Mouse (Mus musculus) large intestine, adult 2 months (tissue): ENCODE measurements around the gene Taok3. TPM values are rescaled to one million over a fixed set of nuclear protein-coding genes. Genes with fewer than 3 reads are reported as not detected.
"Not testable (repeated sequence)": the region's sequence is repeated elsewhere in the genome, so short reads cannot be mapped to it uniquely, and the experiment has no call there.

Source experiments
- DNase-seq: peaks from one replicate; pipeline ENCODE4 v3.0.0-alpha.2; 2012; ENCODE audit warnings: low read depth, low spot score
- WGBS: fragments of 180-500 bp; shearing (Covaris S2); methylation state at CpG from one replicate; pipeline ENCODE4 v1.1.7; 2018; 5-methylcytosine and 5-hydroxymethylcytosine counted together
- polyA plus RNA-seq: library from polyadenylated mRNA; depleted of rRNA; stranded (reverse); fragments of >200 nt; gene quantifications from 2 replicates; pipeline ENCODE4 v1.2.3, GENCODE M21; 2012

Taok3 gene
- polyA plus RNA-seq, 1 experiment, result 18.1 TPM

GRCm38 (mm10) chr5:117284029-117284428, 164.1 kb downstream of the Taok3 start:
- DNase-seq, result no peak
- 85% methylated on average over 9 of the region's 9 CpGs for WGBS

GRCm38 (mm10) chr5:117284682-117285081, 164.8 kb downstream of the Taok3 start:
- 43% methylated on average over 7 of the region's 7 CpGs for WGBS
- no peak for DNase-seq

GRCm38 (mm10) chr5:117285266-117285665, 165.3 kb downstream of the Taok3 start:
- DNase-seq, result no peak
- 71% methylated on average over 4 of the region's 4 CpGs for WGBS

- no peak for DNase-seq
- 27% methylated on average over 3 of the region's 3 CpGs for WGBS
Measured at GRCm38 (mm10) chr5:117286286-117286685, 166.4 kb downstream of the Taok3 start.

GRCm38 (mm10) chr5:117286831-117287822, 167.2 kb downstream of the Taok3 start, which contains the start of gene Pebp1:
Gene Pebp1, minus strand, starts transcription at chr5:117287625.
- WGBS, result under 1% methylated on average over 77 of the region's 77 CpGs
- peak; percentile 73 for DNase-seq

GRCm38 (mm10) chr5:117289646-117290045, 169.7 kb downstream of the Taok3 start:
- DNase-seq, result no peak

GRCm38 (mm10) chr5:117290081-117290480, 170.2 kb downstream of the Taok3 start:
- WGBS, result 100% methylated on average over 2 of the region's 2 CpGs
- no peak for DNase-seq

GRCm38 (mm10) chr5:117291312-117291711, 171.4 kb downstream of the Taok3 start:
- DNase-seq, result no peak
- 85% methylated on average over 3 of the region's 3 CpGs for WGBS

GRCm38 (mm10) chr5:117292547-117292946, 172.6 kb downstream of the Taok3 start:
- WGBS, result 35% methylated on average over 6 of the region's 6 CpGs
- no peak for DNase-seq

- WGBS, result 77% methylated on average over 3 of the region's 3 CpGs
- DNase-seq, result not testable (repeated sequence)
Measured at GRCm38 (mm10) chr5:117293776-117294175, 173.8 kb downstream of the Taok3 start.

GRCm38 (mm10) chr5:117295011-117295410, 175.1 kb downstream of the Taok3 start:
- no peak for DNase-seq

GRCm38 (mm10) chr5:117302899-117303298, 183.0 kb downstream of the Taok3 start:
- no peak for DNase-seq

More at GRCm38 (mm10) chr5:117295011-117295410, 175.1 kb downstream of the Taok3 start:
- 92% methylated on average over 8 of the region's 8 CpGs for WGBS

GRCm38 (mm10) chr5:117303691-117304579, 184.0 kb downstream of the Taok3 start:
- no peak for DNase-seq
- WGBS, result 52% methylated on average over 18 of the region's 18 CpGs

More at GRCm38 (mm10) chr5:117302899-117303298, 183.0 kb downstream of the Taok3 start:
- 27% methylated on average over 3 of the region's 3 CpGs for whole genome bisulfite sequencing

- 45% methylated on average over 7 of the region's 7 CpGs for WGBS
- no peak for DNase-seq
Measured at GRCm38 (mm10) chr5:117304947-117305346, 185.0 kb downstream of the Taok3 start.

- WGBS, result 70% methylated on average over 5 of the region's 5 CpGs
- no peak for DNase-seq
Measured at GRCm38 (mm10) chr5:117305754-117306153, 185.8 kb downstream of the Taok3 start.

- WGBS, result 95% methylated on average over 2 of the region's 2 CpGs
- DNase-seq, result no peak
Measured at GRCm38 (mm10) chr5:117306826-117307225, 186.9 kb downstream of the Taok3 start.

GRCm38 (mm10) chr5:117307699-117308098, 187.8 kb downstream of the Taok3 start:
- no peak for DNase-seq
- WGBS, result 5% methylated on average over 11 of the region's 11 CpGs

GRCm38 (mm10) chr5:117313420-117313819, 193.5 kb downstream of the Taok3 start:
- no peak for DNase-seq
- WGBS, result 6% methylated on average over 14 of the region's 14 CpGs

GRCm38 (mm10) chr5:117313909-117314308, 194.0 kb downstream of the Taok3 start:
- DNase-seq, result no peak
- WGBS, result 14% methylated on average over 10 of the region's 10 CpGs
